Mouse (Mus musculus) T-helper 17 cell (primary cell): ENCODE measurements at regions not wholly inside any gene's neighbourhood (a gene's known extent, or its start where the extent isn't known, plus 50 kb on each side); places are given as distances from the start of the nearest gene placed in this dataset.

Source experiments
- in situ Hi-C, 2 experiments: fragments of 300-600 bp; cut with MboI, MseI; formaldehyde crosslinking; loops; 1 replicate in 1 of 2; 2 replicates in 1 of 2; pipeline ENCODE4 v1.15.1; 2025; ENCODE audit warnings: high pct_unique_total_duplicates in 2 of 2

DNA sequence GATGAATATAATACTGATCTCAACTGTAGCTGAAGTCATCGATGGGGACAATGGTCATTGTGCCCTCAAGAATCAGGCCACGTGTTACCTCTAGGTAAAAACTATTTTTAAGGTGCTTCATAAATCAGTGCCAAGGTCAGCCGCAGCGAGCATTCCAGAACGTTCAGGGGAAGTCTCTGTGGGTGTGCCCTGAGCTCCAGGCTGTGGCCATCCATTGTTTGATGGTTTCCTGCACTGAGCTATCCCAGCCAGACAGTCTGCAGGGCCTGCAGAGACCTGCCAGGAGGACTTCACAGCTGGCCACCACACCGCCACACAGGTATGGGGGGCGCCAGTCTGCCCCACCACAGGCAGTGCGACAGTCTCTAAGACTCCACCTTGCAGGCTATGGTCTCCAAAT, 62.5 kb upstream of the Zfp637 start:
- in situ Hi-C loops = no loop called here

DNA sequence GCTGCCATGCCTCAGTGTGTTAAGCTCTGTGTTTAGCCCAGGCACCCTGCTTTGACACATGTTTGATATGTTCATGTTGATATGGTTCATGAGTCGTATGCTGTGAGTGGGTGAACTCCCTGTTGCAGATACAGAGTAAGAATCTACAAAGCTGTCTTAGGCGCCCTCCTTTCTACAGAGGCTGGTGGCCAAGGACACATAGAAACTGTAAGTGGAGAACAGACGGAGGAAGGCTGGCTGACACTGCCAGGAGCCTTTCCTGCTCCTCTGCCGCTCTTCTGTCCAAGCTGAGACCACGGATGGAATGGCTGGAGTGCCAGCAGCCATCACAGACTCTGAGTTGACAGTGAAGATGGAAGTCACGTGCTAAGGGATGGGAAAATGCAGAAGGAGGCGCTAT, 62.0 kb upstream of the Zfp637 start:
- in situ Hi-C loops = no loop called here

DNA sequence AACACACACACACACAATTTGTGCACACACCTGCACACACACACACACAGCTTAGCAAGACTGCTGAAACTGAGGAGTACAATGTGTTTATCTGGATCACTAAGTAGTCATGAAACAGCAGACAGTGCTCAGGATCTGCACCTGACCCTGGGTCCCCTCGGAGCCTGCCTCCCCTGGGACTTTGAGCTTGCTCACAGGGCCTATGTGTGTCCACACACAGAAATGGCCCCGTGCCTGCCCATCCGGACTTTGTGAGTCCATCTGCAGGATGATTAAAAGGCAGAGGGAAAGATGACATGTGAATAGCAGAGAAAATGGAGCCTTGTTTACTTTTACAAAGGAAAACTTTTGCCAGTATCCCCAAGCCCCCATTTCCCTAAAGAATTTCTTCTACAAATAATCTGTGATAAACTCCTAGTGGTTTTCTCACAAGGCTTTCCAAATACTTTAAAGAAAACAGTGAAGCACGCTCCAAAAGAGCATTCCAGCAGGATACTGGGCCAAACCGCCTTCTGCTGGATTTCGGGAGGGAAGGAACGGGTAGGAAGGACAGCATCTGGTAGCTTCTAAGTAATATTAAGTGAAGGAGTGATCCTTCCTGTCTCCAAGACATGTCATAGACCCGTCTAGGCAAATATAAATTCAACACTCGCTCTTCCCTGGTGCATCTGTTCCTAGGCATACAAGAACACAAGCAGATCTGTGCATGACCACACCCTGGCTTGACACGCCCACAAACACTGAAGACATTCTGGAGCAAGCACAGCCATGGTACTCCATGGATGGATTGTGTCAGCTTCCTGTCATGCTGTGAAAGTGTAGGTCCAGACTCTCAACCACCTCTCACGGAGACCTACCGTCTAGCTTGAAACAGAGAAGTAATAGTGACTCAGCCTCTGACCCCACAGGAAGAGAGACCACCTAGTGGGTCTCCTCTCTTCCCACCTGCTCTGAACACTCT, 52.1 kb upstream of the Zfp637 start:
- in situ Hi-C loops = no loop called here

DNA sequence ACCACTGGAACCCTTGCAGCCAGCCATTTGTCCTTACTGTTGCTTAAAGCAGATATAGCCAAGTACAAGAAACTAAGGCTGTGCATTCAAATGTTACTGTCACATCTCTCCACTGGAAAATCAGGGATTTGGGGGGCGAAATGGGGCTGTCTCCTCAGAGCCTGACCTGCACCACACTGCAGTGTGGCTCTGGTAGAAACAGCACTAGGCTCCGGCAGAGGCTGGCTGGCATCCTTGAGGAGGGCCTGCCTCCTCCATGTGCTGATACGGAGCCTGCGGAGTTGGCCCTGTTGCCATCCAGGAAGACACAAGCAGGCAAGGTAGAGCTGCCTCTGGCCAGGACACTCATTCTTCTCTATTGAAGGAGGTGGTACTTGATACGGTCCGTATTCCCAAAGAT, 50.4 kb upstream of the Zfp637 start:
- in situ Hi-C loops = no loop called here
